Mouse (Mus musculus) stomach, postnatal 0 days (tissue): ENCODE results near the gene Pold2. TPM values are rescaled to one million over a fixed set of nuclear protein-coding genes. Genes with fewer than 3 reads are reported as not detected.

ENCODE experiments used
- ATAC-seq: fragments of 200-750 bp; cut with Nextera tagmentation; 2 replicates; pipeline ENCODE4 v1.8.0; 2017; ENCODE audit not compliant: low FRiP score, low TSS enrichment
- DNase-seq: peaks from one replicate; pipeline ENCODE4 v3.0.0-alpha.2; 2016; ENCODE audit warnings: low spot score
- H3K27ac ChIP-seq: fragments of 300-500 bp; sonication (generic); replicated peaks from 2 replicates; pipeline ENCODE4 v1.5.1; 2014; ENCODE audit warnings: mild to moderate bottlenecking, control low read depth
- H3K27me3 ChIP-seq: fragments of 300-500 bp; sonication (generic); 2 replicates; pipeline ENCODE4 v1.6.1; 2014; ENCODE audit warnings: low read length; ENCODE audit not compliant: control insufficient read depth, insufficient read depth
- H3K36me3 ChIP-seq: fragments of 300-500 bp; sonication (generic); 2 replicates; pipeline ENCODE4 v1.6.1; 2014; ENCODE audit warnings: low read length, mixed read lengths; ENCODE audit not compliant: control insufficient read depth, insufficient read depth
- H3K4me1 ChIP-seq: fragments of 300-500 bp; sonication (generic); replicated peaks from 2 replicates; pipeline ENCODE4 v1.6.1; 2014; ENCODE audit warnings: antibody characterized with exemption; ENCODE audit not compliant: control insufficient read depth, insufficient read depth
- H3K4me2 ChIP-seq: fragments of 300-500 bp; sonication (generic); replicated peaks from 2 replicates; pipeline ENCODE4 v1.6.1; 2014; ENCODE audit warnings: low read depth, mild to moderate bottlenecking, control low read depth, moderate library complexity
- H3K4me3 ChIP-seq: fragments of 300-500 bp; sonication (generic); 2 replicates; pipeline ENCODE4 v1.5.1; 2014; ENCODE audit warnings: low read depth, low read length, control low read depth
- H3K9ac ChIP-seq: fragments of 300-500 bp; sonication (generic); 2 replicates; pipeline ENCODE4 v1.6.1; 2014; ENCODE audit warnings: mild to moderate bottlenecking, low read length, control low read depth, mixed read lengths
- H3K9me3 ChIP-seq: fragments of 300-500 bp; sonication (generic); 2 replicates; pipeline ENCODE4 v1.6.1; 2016; ENCODE audit warnings: low read length; ENCODE audit not compliant: control insufficient read depth
- CTCF ChIP-seq: IDR thresholded peaks from 2 replicates; pipeline ENCODE4 v1.5.1; 2016; ENCODE audit warnings: antibody characterized with exemption, low read depth, mild to moderate bottlenecking, moderate library complexity
- EP300 ChIP-seq: optimal IDR thresholded peaks from 2 replicates; pipeline ENCODE3; 2016; ENCODE audit warnings: antibody characterized with exemption
- WGBS: fragments of 180-500 bp; shearing (Covaris S2); extraction: QIAGEN DNeasy Blood & Tissue Kit; methylation state at CpG from one replicate; pipeline ENCODE4 v1.1.7; 2014; 5-methylcytosine and 5-hydroxymethylcytosine counted together
- polyA plus RNA-seq: library from polyadenylated mRNA; unstranded; fragments of >200 nt; fragmentation: Nextera tagmentation; extraction: Ambion mirVana; gene quantifications from 2 replicates; pipeline ENCODE4 v1.2.1, GENCODE M21; 2015

Pold2 gene
- polyA plus RNA-seq, 1 experiment from 2014 or later = 51.1 TPM

DNA sequence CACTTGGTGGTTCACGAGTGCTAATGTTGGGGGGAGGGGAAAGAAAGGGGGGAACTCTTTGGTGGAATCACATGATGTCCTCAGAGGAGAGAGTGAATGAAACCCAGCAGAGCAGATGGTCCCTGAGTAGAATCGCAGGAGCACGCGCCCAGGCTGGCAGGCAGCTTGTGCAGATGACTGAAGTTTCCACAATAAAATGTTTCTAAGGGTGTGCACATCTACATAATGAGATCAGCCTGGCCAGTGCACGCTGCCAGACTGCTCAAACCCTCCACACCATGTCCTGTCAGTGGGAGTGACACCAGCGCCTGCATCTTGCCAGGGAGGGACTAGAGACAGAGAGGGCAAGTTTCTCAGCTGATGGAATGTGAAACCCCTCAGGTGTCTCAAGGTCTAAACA, 29.4 kb downstream of the Pold2 start:
- Histone ChIP-seq H3K36me3 (no peaks in the 10 kb centered on the region), H3K27me3 (no peaks in the 10 kb centered on the region), H3K9ac (no peak overlapping the region), H3K4me2 (no peak overlapping the region), H3K9me3 (no peaks in the 10 kb centered on the region), H3K4me1 (no peaks in the 10 kb centered on the region), H3K27ac (no peak overlapping the region), H3K4me3 (no peak overlapping the region)
- TF ChIP-seq CTCF = no peak
- TF ChIP-seq EP300 = no peak
- no peak for DNase-seq
- 62% methylated on average over 6 of the region's 6 CpGs for WGBS
- ATAC-seq = no peak

DNA sequence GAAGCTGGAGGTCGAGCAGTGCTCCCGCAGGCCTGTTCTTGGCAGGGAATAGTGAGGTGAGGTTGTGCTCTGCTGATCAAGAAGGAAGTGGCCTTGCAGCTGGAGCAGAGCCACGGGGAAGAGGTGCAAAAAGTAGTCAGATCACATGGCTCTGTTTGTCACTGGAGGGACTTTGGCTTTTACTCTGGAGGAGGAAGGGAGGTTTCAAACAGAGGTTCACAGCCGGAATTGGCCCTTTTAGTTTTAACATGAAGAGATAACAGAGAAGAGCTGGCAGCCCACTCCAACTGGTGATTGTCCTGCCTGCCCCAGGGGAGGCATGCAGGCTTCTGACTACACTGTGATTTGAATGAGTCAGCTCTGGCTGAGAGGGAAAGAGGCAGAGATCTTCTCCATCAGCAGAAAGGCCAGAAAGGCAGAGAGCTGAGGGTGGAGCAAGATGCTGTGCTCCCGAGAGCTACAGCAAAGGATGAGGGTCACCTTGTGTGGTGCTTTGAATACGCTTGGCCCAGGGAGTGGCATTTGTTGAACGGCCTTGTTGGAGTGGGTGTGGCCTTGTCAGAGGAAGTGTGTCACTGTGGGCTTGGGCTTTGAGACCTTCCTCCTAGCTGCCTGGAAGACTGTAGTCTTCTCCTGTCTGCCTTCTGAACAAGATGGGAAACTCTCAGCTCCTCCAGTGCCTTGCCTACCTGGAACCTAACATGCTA, 31.3 kb downstream of the Pold2 start:
- peak; percentile 55 for DNase-seq
- no peaks in the 10 kb centered on the region for H3K9me3 ChIP-seq
- 0 out of 2 replicates have a peak overlapping the region, but pooled peaks have one; percentile 40 for H3K27ac ChIP-seq
- no peaks in the 10 kb centered on the region for H3K36me3 ChIP-seq
- no peaks in the 10 kb centered on the region for H3K4me1 ChIP-seq
- H3K4me2 ChIP-seq = no peak overlapping the region
- H3K4me3 ChIP-seq = no peak overlapping the region
- 49% methylated on average over 7 of the region's 7 CpGs for WGBS
- ATAC-seq = peak; percentile 77
- H3K27me3 ChIP-seq = no peaks in the 10 kb centered on the region
- TF ChIP-seq EP300 (no peak), CTCF (no peak)
- H3K9ac ChIP-seq = no peak overlapping the region

DNA sequence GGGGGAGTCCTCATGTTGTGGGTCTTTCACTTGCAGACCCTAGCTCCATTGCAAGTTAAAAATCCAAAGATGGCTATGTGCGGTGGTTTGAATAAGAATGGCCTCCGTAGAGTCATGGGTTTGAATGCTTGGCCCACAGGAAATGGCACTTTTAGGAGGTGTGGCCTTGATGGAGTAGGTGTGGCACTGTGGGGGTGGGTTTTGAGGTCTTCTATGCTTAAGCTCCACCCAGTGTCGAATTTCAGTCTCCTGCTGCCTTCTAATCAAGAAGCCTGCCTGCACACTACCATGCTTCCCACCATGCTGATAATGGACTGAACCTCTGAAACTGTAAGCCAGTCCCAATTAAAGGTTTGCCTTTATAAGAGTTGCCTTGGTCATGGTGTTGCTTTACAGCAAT, 35.0 kb downstream of the Pold2 start:
- no peak for TF ChIP-seq EP300
- no peak for TF ChIP-seq CTCF
- 80% methylated on average over 3 of the region's 3 CpGs for WGBS
- Histone ChIP-seq H3K9me3 (no peaks in the 10 kb centered on the region), H3K27me3 (no peaks in the 10 kb centered on the region), H3K9ac (no peak overlapping the region), H3K4me3 (no peak overlapping the region), H3K27ac (no peak overlapping the region), H3K4me1 (no peaks in the 10 kb centered on the region), H3K4me2 (no peak overlapping the region), H3K36me3 (no peaks in the 10 kb centered on the region)
- ATAC-seq (no peak), DNase-seq (no peak)

DNA sequence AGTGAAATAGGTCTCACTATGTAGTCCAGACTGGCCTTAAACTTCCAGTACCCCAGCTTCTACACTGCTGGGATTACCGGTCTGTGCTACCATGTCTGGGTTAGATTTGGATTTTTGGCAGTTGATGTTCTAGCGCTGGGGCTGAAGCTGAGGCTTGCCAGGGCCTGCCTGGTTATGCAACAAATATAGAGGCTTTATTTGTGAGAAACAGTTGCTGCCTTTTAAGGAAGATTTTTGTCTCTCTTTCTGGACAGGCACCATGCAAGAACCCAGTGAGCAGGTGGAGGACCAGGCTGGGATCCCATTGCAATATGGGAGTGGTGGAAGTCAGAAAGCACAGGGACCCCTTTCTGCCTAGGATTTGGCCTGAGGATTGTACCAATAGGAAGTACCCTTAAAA, 36.3 kb downstream of the Pold2 start:
- Histone ChIP-seq H3K9ac (no peak overlapping the region), H3K4me3 (no peak overlapping the region), H3K27ac (no peak overlapping the region), H3K27me3 (no peaks in the 10 kb centered on the region), H3K36me3 (no peaks in the 10 kb centered on the region), H3K9me3 (no peaks in the 10 kb centered on the region), H3K4me1 (no peaks in the 10 kb centered on the region), H3K4me2 (no peak overlapping the region)
- 81% methylated on average over 2 of the region's 2 CpGs for WGBS
- TF ChIP-seq CTCF = no peak
- TF ChIP-seq EP300 = no peak
- no peak for ATAC-seq
- no peak for DNase-seq

DNA sequence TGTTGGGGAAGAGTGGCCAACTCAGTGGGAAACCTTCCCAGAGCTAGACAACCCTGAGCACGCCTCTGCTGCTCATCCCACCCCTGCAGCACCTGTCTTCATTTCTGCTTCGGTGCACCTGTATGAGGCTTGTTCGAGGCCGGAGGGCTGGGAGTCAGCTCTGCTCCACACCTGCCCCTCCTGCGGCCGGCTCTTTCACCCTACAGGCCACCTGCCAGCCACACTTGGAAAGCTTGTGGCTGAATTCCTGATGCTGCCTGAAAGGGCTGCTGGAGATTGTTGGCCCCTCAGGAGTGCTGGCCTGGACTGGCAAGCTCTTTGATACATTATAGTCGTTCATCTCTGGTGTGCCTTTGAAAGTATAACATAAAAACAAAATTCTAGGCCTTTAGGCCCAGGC, 37.7 kb downstream of the Pold2 start:
- H3K4me1 ChIP-seq = no peaks in the 10 kb centered on the region
- TF ChIP-seq CTCF (no peak), EP300 (no peak)
- 71% methylated on average over 7 of the region's 7 CpGs for WGBS
- H3K9ac ChIP-seq = no peak overlapping the region
- no peaks in the 10 kb centered on the region for H3K9me3 ChIP-seq
- H3K27me3 ChIP-seq = no peaks in the 10 kb centered on the region
- no peak overlapping the region for H3K27ac ChIP-seq
- no peak overlapping the region for H3K4me3 ChIP-seq
- no peaks in the 10 kb centered on the region for H3K36me3 ChIP-seq
- no peak for ATAC-seq
- DNase-seq = no peak
- no peak overlapping the region for H3K4me2 ChIP-seq

DNA sequence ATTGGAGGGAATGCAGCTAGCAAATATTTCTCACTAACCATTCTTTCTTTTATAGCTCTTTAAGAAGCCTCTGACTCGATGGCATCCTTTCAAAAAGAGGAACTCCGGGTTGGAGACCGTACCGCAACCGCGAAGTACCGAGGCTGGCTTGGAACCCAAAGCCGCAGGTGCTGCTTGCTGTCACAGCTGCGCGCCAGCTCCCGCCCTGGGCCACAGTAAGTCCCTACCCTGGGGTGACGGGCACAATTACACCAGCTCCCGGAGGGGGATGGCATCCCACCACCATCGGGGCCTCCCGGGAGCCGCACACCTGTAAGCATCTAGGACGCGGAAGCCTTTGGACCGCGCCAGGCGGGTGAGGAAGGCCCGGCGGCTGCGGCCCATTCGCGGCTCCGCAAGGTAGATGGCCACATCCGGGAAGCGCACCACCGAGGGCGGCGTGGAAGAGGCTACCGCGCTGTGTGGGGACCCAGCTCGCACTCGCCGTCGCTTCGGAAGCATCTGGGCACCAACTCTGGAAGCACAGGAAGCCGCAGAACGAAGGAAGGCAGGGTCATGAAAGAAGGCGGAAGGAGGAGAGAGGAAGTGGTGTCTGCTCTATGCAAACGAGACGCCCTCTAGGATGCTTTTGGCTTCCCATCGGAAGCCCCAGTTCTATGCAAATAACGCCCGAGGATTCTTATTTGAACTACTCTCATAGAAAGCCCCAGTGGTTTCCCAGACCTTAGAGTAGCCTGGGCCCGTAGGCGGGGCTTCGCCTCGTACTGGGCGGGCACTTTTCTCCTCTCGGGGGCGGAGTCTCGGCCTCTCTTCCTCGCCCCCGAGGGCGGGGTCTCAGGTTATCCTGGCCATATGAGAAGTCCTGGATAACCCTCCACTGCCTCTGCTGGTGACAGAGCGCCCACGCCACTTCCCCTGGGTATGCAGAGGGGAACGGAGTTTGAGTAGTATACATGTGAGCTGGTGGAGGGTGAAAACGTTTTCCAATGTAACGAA, 40.5 kb downstream of the Pold2 start, which contains the start of gene Polm:
Gene Polm, minus strand, starts transcription at position 766 of the 996 bp plus-strand sequence.
- ATAC-seq (peak; percentile 97), DNase-seq (peak; percentile 96)
- peak within 1 kb of the TSS; percentile 84 for H3K9ac ChIP-seq
- H3K27me3 ChIP-seq = no peaks in the 10 kb centered on the region
- no peaks in the 10 kb centered on the region for H3K9me3 ChIP-seq
- H3K4me2 ChIP-seq = peak within 1 kb of the TSS; percentile 96
- H3K4me1 ChIP-seq = no peaks in the 10 kb centered on the region
- 0 out of 2 replicates have a peak, but pooled peaks cover 6% of the 10 kb centered on the region for H3K36me3 ChIP-seq
- H3K4me3 ChIP-seq = peak within 1 kb of the TSS; percentile 72
- TF ChIP-seq CTCF (peak; percentile 86), EP300 (no peak)
- peak within 1 kb of the TSS; percentile 87 for H3K27ac ChIP-seq
- under 1% methylated on average over 63 of the region's 63 CpGs for WGBS
